Mouse (Mus musculus) liver, embryonic 14.5 days (tissue): ENCODE measurements around the gene Gjb5. TPM values are rescaled to one million over a fixed set of nuclear protein-coding genes. Genes with fewer than 3 reads are reported as not detected.

Source experiments
- ATAC-seq: fragments of 200-750 bp; cut with Nextera tagmentation; 2 replicates; pipeline ENCODE4 v1.8.0; 2017; ENCODE audit warnings: moderate number of reproducible peaks, mild to moderate bottlenecking, moderate library complexity; ENCODE audit not compliant: insufficient read depth
- DNase-seq, 3 experiments: peaks; one replicate each; pipeline ENCODE4 v3.0.0-alpha.2; 2012 to 2013; ENCODE audit warnings: low read depth in 3 of 3, low spot score in 3 of 3
- H3K27ac ChIP-seq: fragments of 300-500 bp; sonication (generic); 2 replicates; pipeline ENCODE4 v1.5.1; 2014; ENCODE audit warnings: moderate library complexity, mild to moderate bottlenecking, control low read depth, inconsistent platforms
- H3K27me3 ChIP-seq: fragments of 300-500 bp; sonication (generic); 2 replicates; pipeline ENCODE4 v1.6.1; 2014; ENCODE audit warnings: mild to moderate bottlenecking, low read length, moderate library complexity; ENCODE audit not compliant: control insufficient read depth, insufficient read depth
- H3K36me3 ChIP-seq: fragments of 300-500 bp; sonication (generic); replicated peaks from 2 replicates; pipeline ENCODE4 v1.6.1; 2014; ENCODE audit warnings: low read depth; ENCODE audit not compliant: control insufficient read depth, insufficient read depth
- H3K4me1 ChIP-seq, 2 experiments: fragments of 200-500 bp in 1 of 2; fragments of 300-500 bp in 1 of 2; sonication (generic) in 1 of 2; replicated peaks; 2 replicates each; pipeline ENCODE4 v1.6.1; 2012 to 2014; ENCODE audit warnings: antibody characterized with exemption in 1 of 2, inconsistent platforms in 1 of 2, low read length in 1 of 2; ENCODE audit not compliant: control insufficient read depth in 2 of 2, insufficient read depth in 2 of 2
- H3K4me2 ChIP-seq: fragments of 300-500 bp; sonication (generic); 2 replicates; pipeline ENCODE4 v1.6.1; 2014; ENCODE audit warnings: low read depth, mild to moderate bottlenecking, control low read depth, moderate library complexity
- H3K4me3 ChIP-seq, 2 experiments: fragments of 200-500 bp in 1 of 2; fragments of 300-500 bp in 1 of 2; sonication (generic) in 1 of 2; 2 replicates each; pipeline ENCODE4 v1.5.1; 2012 to 2014; ENCODE audit warnings: low read depth in 2 of 2, low read length in 2 of 2, mild to moderate bottlenecking in 2 of 2, control low read depth in 1 of 2, inconsistent platforms in 1 of 2, moderate library complexity in 1 of 2; ENCODE audit not compliant: insufficient read depth in 1 of 2
- H3K9ac ChIP-seq: fragments of 300-500 bp; sonication (generic); replicated peaks from 2 replicates; pipeline ENCODE4 v1.6.1; 2014; ENCODE audit warnings: mild to moderate bottlenecking, control low read depth, moderate library complexity
- H3K9me3 ChIP-seq: fragments of 300-500 bp; sonication (generic); 2 replicates; pipeline ENCODE4 v1.6.1; 2016; ENCODE audit warnings: low read length, mixed read lengths; ENCODE audit not compliant: control insufficient read depth
- CTCF ChIP-seq: IDR thresholded peaks from 2 replicates; pipeline ENCODE4 v1.5.1; 2016; ENCODE audit warnings: antibody characterized with exemption, low read depth, control low read depth
- EP300 ChIP-seq: IDR thresholded peaks from 2 replicates; pipeline ENCODE4 v1.6.1; 2016; ENCODE audit warnings: antibody characterized with exemption, low read depth
- WGBS: fragments of 180-500 bp; shearing (Covaris S2); extraction: QIAGEN DNeasy Blood & Tissue Kit; methylation state at CpG from one replicate; pipeline ENCODE4 v1.1.7; 2014; ENCODE audit not compliant: insufficient replicate concordance; 5-methylcytosine and 5-hydroxymethylcytosine counted together
- polyA plus RNA-seq, 2 experiments: library from polyadenylated mRNA; depleted of rRNA in 1 of 2; stranded (reverse) in 1 of 2; unstranded in 1 of 2; fragments of >200 nt; fragmentation: Nextera tagmentation in 1 of 2; extraction: Ambion mirVana in 1 of 2; gene quantifications; 2 replicates each; pipeline versions ENCODE4 v1.2.1 to v1.2.3; 2012 to 2014

Gene Gjb5
- polyA plus RNA-seq, 2 experiments, result 0.01 TPM; not detected in 1

DNA sequence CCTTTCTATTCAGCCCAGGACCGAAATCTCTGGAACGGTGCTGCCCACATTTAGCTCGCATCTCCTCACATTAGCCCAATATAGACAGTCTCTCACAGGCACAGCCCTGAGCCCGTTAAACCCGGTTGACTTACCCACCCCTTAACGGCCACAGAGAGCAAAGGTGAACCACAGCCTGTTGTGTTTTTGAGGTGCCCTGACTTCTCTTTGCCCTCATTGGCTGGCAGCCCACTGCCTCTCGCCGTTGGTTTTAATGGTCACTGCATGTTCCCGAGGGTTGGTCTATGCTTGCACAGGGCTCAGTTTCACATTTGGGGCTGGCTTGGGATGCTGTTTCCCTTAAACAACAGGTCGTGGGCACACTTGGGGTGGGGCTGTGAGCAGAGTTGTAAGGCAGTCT is 33.7 kb downstream of the Gjb5 start:
- Histone ChIP-seq H3K36me3 (no peaks in the 10 kb centered on the region), H3K27me3 (no peaks in the 10 kb centered on the region; the same call in 1 of the 2 replicates), H3K4me1 (peaks cover 0 to 1% of the 10 kb centered on the region in 2 experiments; a peak in 1 of 4 replicates), H3K9me3 (no peaks in the 10 kb centered on the region), H3K4me2 (no peak overlapping the region), H3K27ac (no peak overlapping the region), H3K9ac (no peak overlapping the region), H3K4me3 (no peak overlapping the region)
- no peak for ATAC-seq
- TF ChIP-seq CTCF, result no peak
- TF ChIP-seq EP300, result no peak
- 54% methylated on average over 10 of the region's 10 CpGs for WGBS
- DNase-seq, result no peak

DNA sequence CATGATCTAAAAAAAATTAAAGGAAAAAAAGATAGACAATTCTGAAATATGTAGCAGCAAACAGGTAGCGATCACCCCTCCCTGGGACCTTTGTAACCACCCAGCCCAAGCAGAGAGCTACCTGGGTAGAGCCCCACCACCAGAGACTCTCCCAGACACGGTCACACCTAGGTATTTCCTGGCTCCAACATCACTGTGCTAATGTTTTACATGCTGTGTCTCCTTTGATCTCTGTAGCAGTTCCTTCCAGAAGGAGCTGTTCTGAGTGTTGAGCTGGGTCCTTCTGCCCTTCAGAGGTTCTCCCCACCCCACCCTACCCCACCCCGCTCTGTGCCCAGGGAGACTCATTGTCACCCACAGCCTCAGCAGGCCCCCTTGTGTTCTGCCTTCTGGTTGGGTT is 34.3 kb downstream of the Gjb5 start:
- WGBS, result 55% methylated on average over 3 of the region's 3 CpGs
- no peaks in the 10 kb centered on the region for H3K9me3 ChIP-seq
- peaks cover 0 to 1% of the 10 kb centered on the region in 2 experiments; a peak in 1 of 4 replicates for H3K4me1 ChIP-seq
- DNase-seq, result no peak
- H3K36me3 ChIP-seq, result no peaks in the 10 kb centered on the region
- TF ChIP-seq CTCF (no peak), EP300 (no peak)
- no peaks in the 10 kb centered on the region; the same call in 1 of the 2 replicates for H3K27me3 ChIP-seq
- no peak overlapping the region for H3K9ac ChIP-seq
- H3K27ac ChIP-seq, result no peak overlapping the region
- no peak for ATAC-seq
- H3K4me3 ChIP-seq, result no peak overlapping the region
- no peak overlapping the region for H3K4me2 ChIP-seq

DNA sequence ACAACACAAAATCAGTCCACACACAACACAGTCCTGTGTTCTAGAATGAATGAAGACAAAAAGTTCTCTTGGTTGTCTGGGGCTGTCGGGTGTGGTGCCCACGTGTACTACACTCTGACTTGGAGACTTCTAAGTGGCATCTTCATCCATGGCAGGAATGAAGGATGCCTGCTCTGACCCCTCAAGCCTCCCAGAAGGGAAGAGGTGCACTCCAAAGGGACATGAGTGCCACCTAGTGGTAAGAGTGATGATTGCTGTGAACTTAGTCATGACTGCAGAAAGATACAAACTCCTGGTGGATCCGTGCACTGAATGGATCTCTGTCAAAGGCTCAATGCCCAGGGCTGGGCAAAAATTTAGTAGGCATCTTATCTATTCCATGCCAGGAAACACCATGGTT is 38.4 kb downstream of the Gjb5 start:
- Histone ChIP-seq H3K27me3 (no peaks in the 10 kb centered on the region), H3K9ac (no peak overlapping the region), H3K4me1 (no peaks in the 10 kb centered on the region), H3K27ac (no peak overlapping the region), H3K9me3 (no peaks in the 10 kb centered on the region), H3K4me3 (no peak overlapping the region), H3K36me3 (no peaks in the 10 kb centered on the region), H3K4me2 (no peak overlapping the region)
- ATAC-seq (no peak), DNase-seq (peak; percentile 12 to 35 (median 20))
- TF ChIP-seq EP300, result no peak
- peak; percentile 85 for TF ChIP-seq CTCF
- WGBS, result 1% methylated on average over 3 of the region's 3 CpGs

DNA sequence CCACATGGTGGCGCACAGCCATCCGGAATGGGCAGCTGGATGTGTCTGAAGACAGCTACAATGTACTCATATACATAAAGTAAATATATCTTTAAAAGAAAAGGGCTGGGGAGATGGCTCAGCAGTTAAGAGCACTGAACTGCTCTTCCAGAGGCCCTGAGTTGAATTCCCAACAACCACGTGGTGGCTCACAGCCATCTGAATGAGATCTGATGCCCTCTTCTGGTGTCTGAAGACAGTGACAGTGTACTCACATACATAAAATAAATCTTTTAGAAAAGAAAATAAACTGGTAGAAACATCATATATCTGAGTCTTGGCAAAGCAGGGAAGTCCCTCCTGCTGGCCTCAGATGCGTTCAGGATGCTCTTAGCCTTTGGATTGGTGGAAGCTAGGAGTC is 40.8 kb downstream of the Gjb5 start:
- Histone ChIP-seq H3K4me1 (no peaks in the 10 kb centered on the region), H3K9ac (no peak overlapping the region), H3K27me3 (no peaks in the 10 kb centered on the region; the same call in none of the 2 replicates), H3K36me3 (no peaks in the 10 kb centered on the region), H3K9me3 (no peaks in the 10 kb centered on the region), H3K4me2 (no peak overlapping the region), H3K4me3 (no peak overlapping the region), H3K27ac (no peak overlapping the region)
- 50% methylated on average over 4 of the region's 4 CpGs for WGBS
- no peak for DNase-seq
- no peak for TF ChIP-seq EP300
- 0 out of 2 replicates have a peak, but pooled peaks have one; percentile 3 for TF ChIP-seq CTCF
- no peak for ATAC-seq

DNA sequence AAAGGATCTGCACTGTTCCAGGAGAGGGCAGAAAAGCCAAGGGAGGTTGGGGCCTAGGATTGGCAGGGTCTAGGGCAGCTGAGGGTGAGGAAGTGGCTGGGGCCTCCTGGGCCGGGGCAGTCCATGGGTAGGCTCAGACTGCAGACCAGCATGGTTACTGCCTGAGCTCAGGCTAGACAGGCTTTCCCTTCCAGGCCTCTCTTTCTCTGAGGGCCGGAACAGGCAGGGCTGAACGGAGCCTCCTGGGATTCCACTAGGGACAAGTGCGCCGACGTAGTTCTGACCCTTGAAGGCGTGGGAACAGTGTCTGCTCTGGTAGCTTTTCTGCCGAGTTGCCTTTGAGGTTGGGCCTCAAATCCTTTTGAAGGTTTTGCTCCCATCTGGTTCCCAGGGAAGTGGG is 42.2 kb downstream of the Gjb5 start:
- no peaks in the 10 kb centered on the region for H3K4me1 ChIP-seq
- H3K4me2 ChIP-seq, result no peak overlapping the region
- no peak overlapping the region for H3K9ac ChIP-seq
- WGBS, result 65% methylated on average over 8 of the region's 8 CpGs
- DNase-seq (no peak), ATAC-seq (no peak)
- no peaks in the 10 kb centered on the region for H3K36me3 ChIP-seq
- no peaks in the 10 kb centered on the region for H3K9me3 ChIP-seq
- no peaks in the 10 kb centered on the region; the same call in none of the 2 replicates for H3K27me3 ChIP-seq
- TF ChIP-seq EP300 (no peak), CTCF (no peak)
- H3K4me3 ChIP-seq, result no peak overlapping the region
- H3K27ac ChIP-seq, result no peak overlapping the region
